ENCODE assay signal across 22 mouse cellular contexts in the genomic region with DNA sequence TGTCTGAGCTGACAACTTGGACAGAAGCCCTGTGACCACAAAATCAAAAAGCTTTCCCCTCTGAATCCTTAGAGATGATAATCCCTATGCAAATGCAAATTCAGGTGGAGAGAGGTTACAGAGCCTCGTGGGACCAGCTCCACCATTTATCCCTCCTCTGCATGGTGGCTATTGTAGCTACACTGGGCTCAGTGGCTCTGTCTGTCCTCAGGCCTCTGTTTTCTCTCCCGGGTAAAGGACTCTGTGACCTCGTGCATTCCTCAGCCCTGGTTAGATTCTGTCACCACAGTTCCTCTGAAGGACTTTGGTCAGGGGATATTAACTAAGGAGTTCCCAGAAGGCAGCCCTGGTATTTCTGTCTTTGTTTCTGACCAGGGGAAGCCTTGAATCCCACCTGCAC.
DNase-seq lines count a peak whose midpoint lies in the region; ATAC-seq and TF ChIP-seq lines count a peak whose summit lies in the region.
"Had no signal": no experiment of that assay in that cellular context is flagged by ENCODE, and none has a peak within 500 bp of the region (broad histone marks: within the 10 kb centered on the region; RNA-seq: fewer than 3 reads in every experiment).

No protein-coding gene starts in this region.

- no peak for TF ChIP-seq CTCF in midbrain, postnatal 0 days (IDR thresholded peaks at IDR 0.05)
- TF ChIP-seq CTCF in brain, embryonic 14.5 days (IDR thresholded peaks at IDR 0.05; ENCODE audit: borderline replicate concordance, extremely low read depth, insufficient read depth, insufficient read length), result no peak

- ATAC-seq in hindbrain, embryonic 13.5 days (ENCODE audit: low FRiP score), result no peak
- ATAC-seq in midbrain, postnatal 0 days (ENCODE audit: low FRiP score), result no peak
- ATAC-seq: forebrain, embryonic 14.5 days had no signal

- DNase-seq in hindbrain, embryonic 10.5 days (ENCODE audit: low spot score), result no peak
- peak; percentile 59 for DNase-seq in midbrain, embryonic 10.5 days (ENCODE audit: low spot score)
- DNase-seq in midbrain, postnatal 0 days (ENCODE audit: low spot score), result no peak
- DNase-seq in R1 (ENCODE audit: low read depth, low spot score), result peak; percentile 33
- peak; percentile 35 for DNase-seq in brain, embryonic 14.5 days (ENCODE audit: low read depth)
- DNase-seq in thymus, postnatal 0 days (ENCODE audit: low spot score), result no peak
- DNase-seq: adrenal gland, adult 8-10 months; adrenal gland, postnatal 36 days; cerebellum, adult 11 months; cerebellum, adult 8-10 months; cerebellum, postnatal 14 days; embryo, embryonic 11 days; gastrocnemius, postnatal 10 days; heart, adult 2 months; heart, postnatal 14 days had no signal

- H3K4me1 ChIP-seq in hindbrain, embryonic 10.5 days (replicated peaks), result peaks cover 27% of the 10 kb centered on the region
- 0 out of 2 replicates have a peak, but pooled peaks cover 2% of the 10 kb centered on the region for H3K4me1 ChIP-seq in hindbrain, embryonic 13.5 days (replicated peaks)
- H3K4me1 ChIP-seq in midbrain, embryonic 10.5 days, result peaks cover 48% of the 10 kb centered on the region
- H3K4me1 ChIP-seq in midbrain, postnatal 0 days (ENCODE audit: insufficient read depth, low read length), result no peaks in the 10 kb centered on the region
- H3K4me1 ChIP-seq: embryonic facial prominence, embryonic 15.5 days; heart, embryonic 15.5 days; hindbrain, embryonic 15.5 days had no signal

- TF ChIP-seq POLR2A in brain, embryonic 14.5 days (IDR thresholded peaks at IDR 0.05; ENCODE audit: borderline replicate concordance, extremely low read depth, insufficient read depth, insufficient read length, poor library complexity, severe bottlenecking), result no peak

- peak overlapping the region; percentile 72 for H3K27ac ChIP-seq in hindbrain, embryonic 10.5 days
- no peak overlapping the region for H3K27ac ChIP-seq in hindbrain, embryonic 13.5 days
- H3K27ac ChIP-seq in midbrain, embryonic 10.5 days (replicated peaks), result peak overlapping the region; percentile 85
- H3K27ac ChIP-seq in midbrain, postnatal 0 days (ENCODE audit: low read depth, low read length), result no peak overlapping the region
- H3K27ac ChIP-seq: embryonic facial prominence, embryonic 15.5 days; heart, adult 2 months; heart, embryonic 15.5 days; hindbrain, embryonic 15.5 days had no signal

- 9% methylated on average over 3 of the region's 3 CpGs for WGBS in hindbrain, embryonic 10.5 days
- WGBS in hindbrain, embryonic 13.5 days, result 7% methylated on average over 3 of the region's 3 CpGs
- WGBS in midbrain, embryonic 10.5 days, result 3% methylated on average over 3 of the region's 3 CpGs
- 14% methylated on average over 3 of the region's 3 CpGs for WGBS in midbrain, postnatal 0 days

- no peak overlapping the region for H3K9ac ChIP-seq in hindbrain, embryonic 13.5 days
- no peak overlapping the region for H3K9ac ChIP-seq in midbrain, postnatal 0 days (replicated peaks; ENCODE audit: low read length, poor library complexity, severe bottlenecking)
- H3K9ac ChIP-seq: embryonic facial prominence, embryonic 15.5 days; heart, embryonic 15.5 days; hindbrain, embryonic 15.5 days had no signal

- H3K9me3 ChIP-seq in hindbrain, embryonic 10.5 days, result no peaks in the 10 kb centered on the region
- H3K9me3 ChIP-seq in hindbrain, embryonic 13.5 days, result no peaks in the 10 kb centered on the region
- H3K9me3 ChIP-seq in midbrain, embryonic 10.5 days (replicated peaks), result no peaks in the 10 kb centered on the region
- no peaks in the 10 kb centered on the region for H3K9me3 ChIP-seq in midbrain, postnatal 0 days (ENCODE audit: low read length)
- H3K9me3 ChIP-seq: embryonic facial prominence, embryonic 15.5 days; heart, embryonic 15.5 days; hindbrain, embryonic 15.5 days had no signal

- H3K4me3 ChIP-seq in hindbrain, embryonic 10.5 days, result no peak overlapping the region
- H3K4me3 ChIP-seq in hindbrain, embryonic 13.5 days, result no peak overlapping the region
- H3K4me3 ChIP-seq in midbrain, embryonic 10.5 days, result no peak overlapping the region
- no peak overlapping the region for H3K4me3 ChIP-seq in midbrain, postnatal 0 days (ENCODE audit: low read depth, low read length)
- H3K4me3 ChIP-seq: embryonic facial prominence, embryonic 15.5 days; erythroblast, embryonic 14.5 days; heart, adult 2 months; heart, embryonic 15.5 days; hindbrain, embryonic 15.5 days had no signal

- peaks cover 26% of the 10 kb centered on the region for H3K27me3 ChIP-seq in hindbrain, embryonic 10.5 days (ENCODE audit: insufficient read depth, poor library complexity, severe bottlenecking)
- H3K27me3 ChIP-seq in hindbrain, embryonic 13.5 days, result 0 out of 2 replicates have a peak, but pooled peaks cover 7% of the 10 kb centered on the region
- H3K27me3 ChIP-seq in midbrain, embryonic 10.5 days (ENCODE audit: low read depth, poor library complexity, severe bottlenecking), result peaks cover 28% of the 10 kb centered on the region
- no peaks in the 10 kb centered on the region for H3K27me3 ChIP-seq in midbrain, postnatal 0 days (ENCODE audit: insufficient read depth, low read length)
- H3K27me3 ChIP-seq: embryonic facial prominence, embryonic 15.5 days; hindbrain, embryonic 15.5 days had no signal

- H3K4me2 ChIP-seq in hindbrain, embryonic 13.5 days, result no peak overlapping the region
- no peak overlapping the region for H3K4me2 ChIP-seq in midbrain, postnatal 0 days (ENCODE audit: low read depth, low read length, poor library complexity, severe bottlenecking)
- H3K4me2 ChIP-seq: embryonic facial prominence, embryonic 15.5 days; heart, embryonic 11.5 days; heart, embryonic 15.5 days; hindbrain, embryonic 15.5 days had no signal

- no peaks in the 10 kb centered on the region for H3K36me3 ChIP-seq in hindbrain, embryonic 10.5 days
- no peaks in the 10 kb centered on the region for H3K36me3 ChIP-seq in hindbrain, embryonic 13.5 days
- H3K36me3 ChIP-seq in midbrain, embryonic 10.5 days, result no peaks in the 10 kb centered on the region
- no peaks in the 10 kb centered on the region for H3K36me3 ChIP-seq in midbrain, postnatal 0 days (ENCODE audit: insufficient read depth, low read length)
- H3K36me3 ChIP-seq: embryonic facial prominence, embryonic 15.5 days; heart, embryonic 15.5 days; hindbrain, embryonic 15.5 days had no signal

Comparison
In these comparisons a context has a peak if more than half of its experiments do, and no peak if none do; other contexts are left out.
1. DNase-seq: peak in midbrain, embryonic 10.5 days (single experiment), R1 (single experiment) and brain, embryonic 14.5 days (single experiment); none in hindbrain, embryonic 10.5 days (single experiment), midbrain, postnatal 0 days (single experiment) and thymus, postnatal 0 days (single experiment).
2. H3K27ac ChIP-seq: peak in hindbrain, embryonic 10.5 days (single experiment) and midbrain, embryonic 10.5 days (single experiment); none in hindbrain, embryonic 13.5 days (single experiment) and midbrain, postnatal 0 days (single experiment).